Mouse (Mus musculus) liver, embryonic 14.5 days (tissue): ENCODE data around the gene Tmed9.

Source experiments
- CTCF ChIP-seq: IDR thresholded peaks from 2 replicates; pipeline ENCODE4 v1.5.1; 2016; ENCODE audit warnings: antibody characterized with exemption, low read depth, control low read depth
- EP300 ChIP-seq: IDR thresholded peaks from 2 replicates; pipeline ENCODE4 v1.6.1; 2016; ENCODE audit warnings: antibody characterized with exemption, low read depth

DNA sequence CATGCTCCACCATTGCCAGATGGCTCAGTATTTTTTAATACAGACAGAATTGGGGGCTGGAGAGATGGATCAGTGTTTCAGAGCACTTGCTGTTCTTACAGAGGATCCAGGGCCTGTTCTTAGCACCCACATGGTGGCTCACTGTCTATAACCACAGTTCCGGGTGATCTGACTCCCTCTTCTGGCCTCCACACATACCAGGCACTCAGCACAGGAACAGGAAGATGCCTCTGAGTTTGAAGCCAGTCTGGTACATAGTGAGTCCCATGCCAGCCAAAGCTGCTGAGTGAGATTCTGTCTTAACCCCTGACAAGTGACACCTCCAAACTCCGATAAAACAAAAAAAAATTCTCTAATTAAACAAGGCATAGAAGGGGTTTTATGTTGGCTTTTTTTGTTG, 46.7 kb downstream of the Tmed9 start:
- TF ChIP-seq EP300 (no peak), CTCF (no peak)
